Mouse (Mus musculus) olfactory bulb, adult 2 months (tissue): ENCODE measurements at regions not wholly inside any gene's neighbourhood (a gene's known extent, or its start where the extent isn't known, plus 50 kb on each side); places are given as distances from the start of the nearest gene placed in this dataset.

ENCODE experiments used
- H3K27ac ChIP-seq: fragments of 200-500 bp; 2 replicates; pipeline ENCODE4 v1.5.1; 2012; ENCODE audit warnings: low read depth, low read length; ENCODE audit not compliant: insufficient read depth
- H3K4me1 ChIP-seq: fragments of 200-500 bp; 2 replicates; pipeline ENCODE4 v1.6.1; 2012; ENCODE audit warnings: low read length; ENCODE audit not compliant: control insufficient read depth, insufficient read depth
- H3K4me3 ChIP-seq: fragments of 200-500 bp; 2 replicates; pipeline ENCODE4 v1.5.1; 2012; ENCODE audit warnings: mild to moderate bottlenecking, low read depth, low read length, moderate library complexity; ENCODE audit not compliant: insufficient read depth
- CTCF ChIP-seq: fragments of 200-500 bp; IDR thresholded peaks from 2 replicates; pipeline ENCODE4 v1.5.1; 2012; ENCODE audit warnings: low read depth, mild to moderate bottlenecking, low read length, moderate library complexity; ENCODE audit not compliant: insufficient read depth
- POLR2A ChIP-seq: fragments of 200-500 bp; IDR thresholded peaks from 2 replicates; pipeline ENCODE4 v1.6.1; 2012; ENCODE audit warnings: mild to moderate bottlenecking, low read depth, low read length, moderate library complexity; ENCODE audit not compliant: insufficient read depth
- WGBS: fragments of 180-500 bp; shearing (Covaris S2); methylation state at CpG from one replicate; pipeline ENCODE4 v1.1.7; 2018; 5-methylcytosine and 5-hydroxymethylcytosine counted together

GRCm38 (mm10) chr15:96521125-96521455, 60.4 kb upstream of the Scaf11 start:
- 95% methylated on average over 7 of the region's 7 CpGs for WGBS

GRCm38 (mm10) chr15:96520412-96521124, 59.9 kb upstream of the Scaf11 start:
- Histone ChIP-seq H3K4me1 (no peaks in the 10 kb centered on the region), H3K27ac (no peak overlapping the region), H3K4me3 (no peak overlapping the region)
- TF ChIP-seq POLR2A (no peak), CTCF (peak; percentile 61)
- WGBS: 53% methylated on average over 18 of the region's 18 CpGs

More at GRCm38 (mm10) chr15:96521125-96521455, 60.4 kb upstream of the Scaf11 start:
- H3K4me3 ChIP-seq: no peak overlapping the region
- TF ChIP-seq CTCF (no peak), POLR2A (no peak)
- no peak overlapping the region for H3K27ac ChIP-seq
- no peaks in the 10 kb centered on the region for H3K4me1 ChIP-seq

GRCm38 (mm10) chr15:96518156-96518555, 57.5 kb upstream of the Scaf11 start:
- 65% methylated on average over 10 of the region's 10 CpGs for WGBS
- Histone ChIP-seq H3K4me3 (no peak overlapping the region), H3K4me1 (no peaks in the 10 kb centered on the region), H3K27ac (no peak overlapping the region)
- TF ChIP-seq CTCF (no peak), POLR2A (no peak)

- Histone ChIP-seq H3K27ac (no peak overlapping the region), H3K4me3 (no peak overlapping the region), H3K4me1 (no peaks in the 10 kb centered on the region)
- 71% methylated on average over 2 of the region's 2 CpGs for whole genome bisulfite sequencing
- TF ChIP-seq CTCF (no peak), POLR2A (no peak)
Observed at GRCm38 (mm10) chr15:96515620-96516019, 55.0 kb upstream of the Scaf11 start.

- no peak overlapping the region for H3K4me3 ChIP-seq
- no peak for TF ChIP-seq POLR2A
- TF ChIP-seq CTCF: no peak
- no peak overlapping the region for H3K27ac ChIP-seq
- H3K4me1 ChIP-seq: no peaks in the 10 kb centered on the region
- WGBS: 61% methylated on average over 1 of the region's 1 CpGs
Observed at GRCm38 (mm10) chr15:96512636-96513035, 52.0 kb upstream of the Scaf11 start.
